Mouse (Mus musculus): ENCODE measurements around the gene Stra8.

DNA sequence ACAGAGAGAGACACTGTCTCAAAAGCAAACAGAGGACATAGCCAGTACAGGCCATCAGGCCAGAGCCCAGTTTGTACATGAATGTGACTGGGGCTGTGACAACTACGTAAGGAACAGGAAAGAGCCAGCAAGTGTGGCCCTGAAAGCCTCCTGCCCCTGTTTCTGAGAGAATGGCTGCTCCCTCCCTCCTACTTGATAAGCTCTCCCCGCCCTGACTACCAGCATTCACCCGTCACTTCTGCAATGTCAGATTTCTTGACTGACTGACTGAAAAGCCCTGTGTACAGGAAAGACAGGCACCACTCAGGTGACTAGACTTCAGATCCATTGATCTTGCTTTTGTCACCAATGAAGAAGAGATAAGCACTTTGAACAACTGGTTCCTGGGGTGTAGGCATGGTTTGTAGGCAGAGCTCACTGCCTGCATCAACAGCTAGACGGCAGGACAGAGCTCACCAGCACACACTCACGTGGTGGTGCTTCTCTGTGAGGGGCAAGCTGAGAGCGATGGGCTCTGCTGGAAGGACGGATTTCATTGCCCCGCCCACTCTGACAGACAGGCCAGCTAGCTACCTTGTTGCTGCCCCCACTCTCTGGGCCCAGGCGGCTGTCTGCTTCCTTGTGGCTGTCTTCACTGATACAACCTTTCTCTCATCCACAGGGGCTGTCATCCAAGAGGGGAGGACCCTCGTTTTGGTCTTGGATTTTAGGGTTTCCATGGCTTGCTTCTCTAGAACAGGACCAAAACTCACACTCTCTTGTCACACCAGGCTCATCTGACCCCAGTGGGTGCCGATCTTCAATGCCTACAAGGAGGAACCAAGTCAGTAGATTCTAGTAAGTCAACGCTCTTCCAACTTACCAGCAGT, 43.8 kb upstream of the Stra8 start:
- TF ChIP-seq CTCF (IDR thresholded peaks at IDR 0.05; ENCODE audit: insufficient read depth, low read length) (no peak), POLR2A (IDR thresholded peaks at IDR 0.05; ENCODE audit: borderline replicate concordance, extremely low read depth, low read depth, low read length) (no peak)
